Mouse (Mus musculus) cerebellum, adult 9-11 months (tissue): ENCODE measurements around the gene Rab9.
"Not testable (repeated sequence)": the region's sequence is repeated elsewhere in the genome, so short reads cannot be mapped to it uniquely, and the experiment has no call there.

Experiments used
- DNase-seq: peaks from one replicate; pipeline ENCODE4 v3.0.0; 2022

The Rab9 gene

GRCm38 (mm10) chrX:166479365-166479983, at the start of gene Rab9:
Rab9 (minus strand) TSS chrX:166479867.
- DNase-seq: peak; percentile 92

GRCm38 (mm10) chrX:166528126-166528525, 48.5 kb upstream of the Rab9 start:
- no peak for DNase-seq

GRCm38 (mm10) chrX:166525637-166526315, 46.1 kb upstream of the Rab9 start:
- no peak for DNase-seq

GRCm38 (mm10) chrX:166520782-166521181, 41.1 kb upstream of the Rab9 start:
- no peak for DNase-seq

DNA sequence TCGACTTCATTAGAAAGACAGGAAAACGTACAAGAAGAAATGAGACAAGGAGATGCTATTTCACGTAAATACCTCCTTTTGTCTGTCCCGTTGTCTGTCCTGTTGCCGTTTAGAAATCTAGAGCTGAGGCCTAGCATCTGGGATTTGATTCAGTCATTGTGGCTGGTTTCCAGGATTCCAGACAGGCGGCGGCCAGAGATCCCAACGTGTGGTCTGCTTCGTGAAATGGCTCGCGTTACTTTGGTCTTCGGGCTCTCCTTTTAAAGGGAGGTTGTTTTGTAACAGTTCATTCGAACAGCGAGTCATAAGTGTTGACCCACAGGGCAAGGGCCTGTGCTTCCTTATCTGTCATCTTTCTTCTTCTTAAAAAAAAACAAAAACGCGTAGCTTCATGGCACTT, 38.7 kb upstream of the Rab9 start, which contains the start of gene Tceanc:
TSS of gene Tceanc (minus strand) at position 223 of the 400 bp plus-strand sequence.
- DNase-seq: no peak

DNA sequence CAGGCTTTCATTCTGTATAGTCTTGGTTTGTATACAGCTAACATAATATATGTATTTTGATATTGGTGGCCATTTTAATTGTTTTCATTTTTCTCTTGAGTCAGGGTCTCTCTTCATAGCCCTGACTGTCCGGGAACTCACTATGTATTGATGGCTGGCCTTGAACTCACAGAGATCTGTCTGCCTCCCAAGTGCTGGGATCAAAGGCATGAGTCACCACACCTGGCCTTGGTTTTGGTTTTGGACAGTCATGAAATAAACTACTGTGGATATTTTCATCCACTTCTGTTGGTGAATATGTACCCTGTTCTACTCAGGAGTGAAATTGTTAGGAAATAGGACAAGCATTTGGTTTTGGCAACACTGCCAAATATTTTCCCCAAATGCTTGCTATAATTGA, 37.0 kb upstream of the Rab9 start:
- no peak for DNase-seq

DNA sequence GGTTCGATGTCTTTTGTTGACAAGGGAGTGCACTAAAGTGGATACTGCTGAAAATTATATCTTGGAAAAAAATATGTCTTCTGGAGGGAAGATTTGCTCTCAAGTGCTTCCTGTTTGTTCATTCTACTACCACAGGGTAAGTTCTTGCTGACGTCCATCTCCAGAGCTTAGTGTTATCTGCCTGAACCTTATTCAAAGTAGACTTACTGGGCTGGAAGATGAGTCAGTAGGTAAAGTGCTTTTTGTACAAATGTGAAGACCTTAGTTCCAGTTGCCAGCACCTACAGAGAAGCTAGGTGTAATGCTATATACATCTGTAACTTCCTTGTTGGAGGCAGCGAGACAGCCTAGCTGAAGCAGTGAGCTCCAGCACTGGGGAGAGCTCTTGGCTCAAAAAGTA, 36.3 kb upstream of the Rab9 start:
- DNase-seq: no peak

DNA sequence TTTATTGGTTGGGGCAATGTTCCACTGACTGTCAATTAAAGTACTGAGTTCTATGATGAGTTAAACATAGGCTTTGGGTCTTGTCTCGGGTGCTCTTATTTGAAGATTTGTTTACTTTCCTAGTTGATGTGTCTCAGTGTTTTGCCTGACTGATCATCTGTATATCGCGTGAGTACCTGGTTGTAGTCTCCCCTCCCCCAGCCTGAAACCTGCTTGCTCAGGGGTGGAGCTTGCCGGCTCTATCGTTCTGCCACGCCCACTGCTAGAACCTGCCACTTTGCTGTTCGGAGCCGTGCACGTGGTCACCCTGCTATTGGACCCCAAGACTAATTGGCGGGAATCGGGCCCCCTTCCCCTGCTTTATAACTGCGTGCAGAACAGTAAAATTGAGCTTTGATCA, 34.4 kb upstream of the Rab9 start:
- DNase-seq: not testable (repeated sequence)

DNA sequence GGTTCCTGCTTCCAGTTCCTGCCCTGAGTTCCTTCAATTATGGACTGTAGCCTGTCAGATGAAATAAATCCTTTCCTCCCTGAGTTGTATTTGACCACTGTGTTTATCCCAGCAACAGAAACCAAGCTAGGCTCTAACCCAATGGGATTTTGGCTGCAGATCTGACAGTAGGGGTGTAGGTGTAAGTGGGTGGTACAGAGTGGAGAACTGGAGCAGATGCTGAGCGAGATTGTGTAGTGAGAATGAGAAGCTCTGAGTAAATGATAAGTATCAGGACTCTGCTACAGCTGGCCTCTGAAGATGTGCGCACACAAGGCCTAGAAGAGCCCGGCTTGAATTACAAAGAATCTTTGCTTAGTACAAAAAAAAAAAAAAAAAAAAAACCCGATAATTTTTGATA, 32.4 kb upstream of the Rab9 start:
- no peak for DNase-seq

- no peak for DNase-seq
Observed at GRCm38 (mm10) chrX:166511107-166511506, 31.4 kb upstream of the Rab9 start.

DNA sequence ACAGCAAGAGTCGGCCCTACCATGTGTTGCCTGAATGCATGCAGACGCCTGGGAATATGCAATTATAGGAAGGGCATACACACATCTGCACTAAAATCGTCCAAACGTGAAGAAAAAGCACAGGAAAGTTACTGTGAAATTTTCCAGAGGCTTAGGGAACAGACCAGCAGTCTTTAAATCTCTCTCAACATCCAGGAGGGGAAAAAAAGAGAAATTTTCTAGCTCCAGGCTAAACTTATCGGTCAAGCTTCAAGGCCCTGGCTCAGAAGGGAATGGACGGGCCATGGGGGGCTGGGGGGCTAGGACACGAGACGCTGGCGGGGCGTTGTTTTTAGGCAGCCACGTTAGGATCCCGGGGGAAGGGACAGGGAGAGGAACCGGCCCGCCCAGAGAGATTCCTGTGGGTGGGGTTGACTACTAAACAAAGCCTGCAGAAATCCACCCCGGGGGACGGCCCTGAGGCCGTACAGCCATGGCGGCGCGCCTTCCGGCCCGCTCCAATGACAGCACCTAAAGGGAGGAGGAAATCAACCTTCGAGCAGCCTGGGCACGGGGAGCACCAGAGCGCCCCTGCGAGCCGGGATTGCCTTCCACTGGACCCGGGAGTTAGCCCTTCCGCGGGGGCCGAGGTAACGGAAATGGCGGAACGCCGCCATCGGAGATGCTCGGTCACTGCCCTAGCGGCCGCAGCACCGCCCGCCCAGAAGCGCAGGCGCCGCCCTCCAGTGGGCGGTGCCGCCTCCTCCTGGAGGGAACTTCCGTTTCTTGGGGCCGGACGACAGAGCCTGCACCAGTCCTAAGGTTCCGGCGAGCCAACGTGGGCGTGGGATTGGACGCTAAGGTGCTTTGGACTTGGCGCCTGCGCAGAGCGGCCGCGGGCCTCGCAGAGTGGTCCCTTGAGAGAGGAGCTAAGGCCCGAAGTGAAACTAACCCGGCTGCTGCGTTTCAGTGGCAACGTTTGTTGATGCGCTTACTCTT, 30.4 kb upstream of the Rab9 start:
- DNase-seq: peak; percentile 96

GRCm38 (mm10) chrX:166504421-166504820, 24.8 kb upstream of the Rab9 start:
- DNase-seq: no peak

- no peak for DNase-seq
Observed at GRCm38 (mm10) chrX:166499496-166500190, 20.0 kb upstream of the Rab9 start.

DNA sequence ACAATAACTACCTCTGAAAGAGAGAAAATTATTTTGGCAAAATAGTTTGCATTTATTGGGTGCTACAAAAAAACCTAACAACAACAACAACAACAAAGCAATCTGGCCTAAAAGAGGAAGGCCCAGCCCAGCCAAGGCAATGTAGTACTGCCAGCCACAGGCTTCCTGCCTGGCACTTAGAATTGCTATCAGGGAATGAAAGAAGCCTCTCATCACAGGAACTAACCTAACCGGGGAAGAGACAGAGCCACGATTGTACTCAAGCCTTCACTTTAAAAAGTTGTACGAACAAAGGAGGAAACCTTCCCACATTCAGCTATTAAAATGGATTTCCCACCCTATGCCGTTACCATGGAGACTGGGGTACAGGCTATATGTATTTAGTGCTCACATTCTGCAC, 18.1 kb upstream of the Rab9 start:
- DNase-seq: no peak

DNA sequence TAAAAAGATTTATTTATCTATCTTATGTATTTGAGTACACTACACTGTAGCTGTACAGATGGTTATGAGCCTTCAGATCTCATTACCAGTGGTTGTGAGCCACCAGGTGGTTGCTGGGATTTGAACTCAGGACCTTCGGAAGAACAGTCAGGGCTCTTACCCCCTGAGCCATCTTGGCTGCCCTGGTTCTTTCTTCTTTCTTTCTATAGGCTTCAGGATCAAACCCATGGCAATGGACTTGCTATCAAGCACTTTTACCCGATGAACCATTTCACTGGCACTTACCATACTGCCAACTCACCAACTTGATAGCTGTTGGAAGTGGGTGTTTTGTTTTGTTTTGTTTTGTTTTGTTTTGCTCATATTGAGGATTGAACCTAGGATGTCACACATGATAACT, 15.4 kb upstream of the Rab9 start:
- DNase-seq: no peak

DNA sequence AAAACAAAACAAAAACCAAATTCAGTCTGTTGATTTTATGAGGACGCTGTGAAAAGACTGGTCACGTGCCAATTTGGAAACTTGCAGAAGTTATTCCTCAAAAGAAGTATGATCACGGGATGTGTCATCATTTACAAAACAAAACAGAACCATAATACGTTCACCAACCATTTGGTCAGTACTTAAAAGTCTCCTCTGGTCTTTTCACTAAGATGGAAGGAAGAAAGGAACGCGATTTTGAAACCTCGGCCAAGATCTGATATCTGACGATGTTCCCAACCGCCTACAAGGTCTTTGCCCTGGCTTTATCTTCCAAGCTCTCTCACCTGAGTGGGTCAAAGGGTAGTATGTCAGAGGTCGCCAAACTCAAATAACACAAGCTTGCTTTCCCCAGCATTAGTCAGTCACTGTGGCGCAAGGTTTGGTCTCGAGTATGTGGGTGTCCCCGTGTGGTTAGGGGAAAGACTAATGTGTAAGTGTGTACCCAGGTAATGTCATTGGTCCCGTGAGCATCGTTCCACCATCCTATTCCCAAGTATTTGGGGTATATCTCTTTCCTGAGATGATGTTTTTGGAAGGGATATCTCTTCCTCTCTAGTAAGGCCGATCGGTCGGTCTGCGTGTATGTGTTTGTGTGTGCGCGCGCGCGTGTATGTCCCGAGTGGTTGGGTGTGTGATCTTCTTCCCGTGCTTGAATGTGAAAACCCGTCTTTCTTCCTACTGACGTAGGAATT, 869 bp downstream of the Rab9 start:
- no peak for DNase-seq

GRCm38 (mm10) chrX:166477393-166477792, 2.3 kb downstream of the Rab9 start:
- no peak for DNase-seq

GRCm38 (mm10) chrX:166472612-166473011, 7.1 kb downstream of the Rab9 start:
- no peak for DNase-seq

GRCm38 (mm10) chrX:166468321-166468720, 11.3 kb downstream of the Rab9 start:
- DNase-seq: no peak

DNA sequence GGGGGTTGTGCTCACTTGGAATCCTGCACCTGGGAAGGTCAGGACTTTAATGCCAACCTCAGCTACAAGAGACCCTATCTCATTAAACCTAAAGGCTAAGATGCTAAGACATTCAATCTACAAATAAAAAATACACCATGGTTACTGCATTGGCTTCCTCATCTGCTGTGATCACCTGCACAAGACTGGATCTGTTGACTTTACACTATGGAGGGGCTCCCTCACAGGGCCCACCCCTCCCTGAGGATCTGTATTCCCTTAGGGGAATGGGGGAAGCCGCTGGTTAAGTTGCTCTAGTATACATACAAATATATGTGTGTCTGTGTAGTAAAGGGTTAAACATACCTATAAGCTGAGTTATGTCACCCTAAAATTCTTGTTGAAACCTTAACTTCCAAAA, 24.1 kb downstream of the Rab9 start:
- DNase-seq: no peak

DNA sequence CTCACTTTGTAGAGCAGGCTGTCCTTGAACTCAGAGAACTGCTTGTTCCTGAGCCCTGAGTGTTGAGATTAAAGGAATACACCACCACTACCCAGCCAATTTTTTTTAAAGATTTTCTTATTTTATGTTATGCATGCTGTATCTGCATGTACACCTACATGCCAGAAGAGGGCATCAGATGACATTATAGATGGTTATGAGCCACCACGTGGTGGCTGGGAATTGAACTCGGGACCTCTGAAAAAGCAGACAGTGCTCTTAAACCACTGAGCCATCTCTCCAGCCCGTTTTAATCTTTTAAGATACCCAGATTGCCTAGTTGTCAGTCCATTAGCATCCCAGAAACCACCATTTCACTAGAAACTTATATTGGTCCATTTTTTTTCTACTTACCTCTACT, 25.3 kb downstream of the Rab9 start:
- no peak for DNase-seq

DNA sequence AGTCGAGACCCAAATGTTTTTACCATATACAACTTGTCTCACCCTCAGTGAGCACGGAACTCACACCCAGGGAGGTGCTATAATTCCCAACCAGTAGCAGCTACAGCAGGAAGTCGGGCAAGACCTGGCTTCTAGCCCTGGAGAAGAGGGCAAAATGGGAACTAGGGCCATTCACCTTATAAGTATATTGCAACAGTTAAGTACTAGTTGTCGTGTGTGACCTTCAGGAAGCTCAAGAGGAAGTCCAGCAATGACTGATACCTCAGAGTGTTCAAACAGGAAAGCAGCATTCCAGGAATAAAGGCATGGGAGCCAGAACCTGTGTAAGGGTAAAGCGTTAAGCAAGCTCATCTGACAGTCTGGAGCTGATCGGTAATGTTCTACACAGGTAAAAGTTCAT, 26.1 kb downstream of the Rab9 start:
- no peak for DNase-seq
